Mouse (Mus musculus) liver, postnatal 0 days (tissue): ENCODE measurements around the gene Csrp2.
A peak's percentile ranks its signal among the peaks of the same experiment; 100 is the strongest.

Experiments used
- CTCF ChIP-seq: sonication (generic); IDR thresholded peaks from 2 replicates; pipeline ENCODE4 v1.5.1; 2016; ENCODE audit warnings: antibody characterized with exemption, low read depth
- EP300 ChIP-seq: IDR thresholded peaks from 2 replicates; pipeline ENCODE4 v1.6.1; 2016; ENCODE audit warnings: antibody characterized with exemption, low read depth, mild to moderate bottlenecking

DNA sequence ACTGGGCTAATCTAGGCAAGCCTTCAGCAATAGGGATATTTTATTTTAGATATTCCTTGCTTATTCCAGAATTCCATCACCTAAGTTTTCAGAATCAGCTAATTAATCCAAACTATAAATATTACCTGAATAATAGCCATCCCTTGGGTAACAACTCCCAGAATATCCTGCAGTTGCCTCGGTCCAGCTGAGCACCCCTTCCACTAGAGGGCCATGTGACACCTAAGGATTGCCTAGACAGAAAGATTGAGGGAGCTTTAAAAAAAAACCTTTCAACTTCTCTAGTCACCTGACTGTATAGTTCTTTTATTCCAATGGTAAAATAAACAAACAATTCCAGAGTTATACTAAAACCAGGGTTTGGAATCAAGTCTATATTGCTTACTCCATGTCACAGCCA, 42.6 kb downstream of the Csrp2 start:
- no peak for TF ChIP-seq EP300
- TF ChIP-seq CTCF, result peak; percentile 45
